Mouse (Mus musculus) MEL (cell line): ENCODE measurements at regions not wholly inside any gene's neighbourhood (a gene's known extent, or its start where the extent isn't known, plus 50 kb on each side); places are given as distances from the start of the nearest gene placed in this dataset.

ENCODE experiments used
- DNase-seq: peaks from one replicate; pipeline ENCODE4 v3.0.0; 2011; ENCODE audit warnings: low read depth, low spot score
- H3K27ac ChIP-seq: 2 replicates; pipeline ENCODE4 v1.5.1; 2012; ENCODE audit warnings: low read depth, mild to moderate bottlenecking, control low read depth, low read length, moderate library complexity; ENCODE audit not compliant: control insufficient read depth
- H3K27me3 ChIP-seq, 2 experiments: fragments of 150-350 bp in 1 of 2; sonication (generic) in 1 of 2; 2 replicates each; pipeline ENCODE4 v1.6.1; 2012; ENCODE audit warnings: low read length in 2 of 2, mild to moderate bottlenecking in 2 of 2, improper control_type of control experiment in 1 of 2, moderate library complexity in 1 of 2; ENCODE audit not compliant: insufficient read depth in 2 of 2, control insufficient read depth in 1 of 2
- H3K36me3 ChIP-seq, 2 experiments: 2 replicates each; pipeline ENCODE4 v1.6.1; 2012 to 2014; ENCODE audit warnings: low read length in 2 of 2, improper control_type of control experiment in 1 of 2, inconsistent platforms in 1 of 2, mild to moderate bottlenecking in 1 of 2; ENCODE audit not compliant: insufficient read depth in 2 of 2, control insufficient read depth in 1 of 2
- H3K4me1 ChIP-seq, 2 experiments: fragments of 150-350 bp in 1 of 2; sonication (generic) in 1 of 2; 2 replicates each; pipeline ENCODE4 v1.6.1; 2012; ENCODE audit warnings: low read length in 2 of 2, improper control_type of control experiment in 1 of 2, mild to moderate bottlenecking in 1 of 2; ENCODE audit not compliant: insufficient read depth in 2 of 2, control insufficient read depth in 1 of 2
- H3K4me3 ChIP-seq, 2 experiments: fragments of 150-350 bp in 1 of 2; sonication (generic) in 1 of 2; 2 replicates each; pipeline ENCODE4 v1.5.1; 2012; ENCODE audit warnings: low read depth in 2 of 2, low read length in 2 of 2, mild to moderate bottlenecking in 2 of 2, moderate library complexity in 2 of 2, control low read depth in 1 of 2, improper control_type of control experiment in 1 of 2; ENCODE audit not compliant: control insufficient read depth in 1 of 2, insufficient read depth in 1 of 2
- H3K79me2 ChIP-seq: 2 replicates; pipeline ENCODE4 v1.6.1; 2012; ENCODE audit warnings: mild to moderate bottlenecking, low read length, moderate library complexity; ENCODE audit not compliant: control insufficient read depth, poor library complexity, insufficient read depth
- H3K9ac ChIP-seq: 2 replicates; pipeline ENCODE4 v1.6.1; 2012; ENCODE audit warnings: low read depth, mild to moderate bottlenecking, control low read depth, low read length, moderate library complexity; ENCODE audit not compliant: control insufficient read depth, poor library complexity, severe bottlenecking
- H3K9me3 ChIP-seq: fragments of 150-350 bp; sonication (generic); replicated peaks from 2 replicates; pipeline ENCODE4 v1.6.1; 2012; ENCODE audit warnings: mild to moderate bottlenecking, low read length, improper control_type of control experiment, moderate library complexity; ENCODE audit not compliant: insufficient read depth
- BHLHE40 ChIP-seq: IDR thresholded peaks from 2 replicates; pipeline ENCODE4 v1.6.1; 2012; ENCODE audit warnings: low read depth, mild to moderate bottlenecking, inconsistent platforms, low read length, improper control_type of control experiment, borderline replicate concordance
- CHD1 ChIP-seq: IDR thresholded peaks from 2 replicates; pipeline ENCODE4 v1.6.1; 2012; ENCODE audit warnings: low read depth, mild to moderate bottlenecking, inconsistent platforms, low read length, improper control_type of control experiment
- CTCF ChIP-seq, 3 experiments: IDR thresholded peaks in 2 of 3; conservative IDR thresholded peaks in 1 of 3; 2 replicates each; pipeline ENCODE4 v1.5.1; 2011 to 2012; ENCODE audit warnings: low read length in 3 of 3, low read depth in 2 of 3, mild to moderate bottlenecking in 2 of 3, improper control_type of control experiment in 1 of 3, inconsistent platforms in 1 of 3, mixed read lengths in 1 of 3, moderate library complexity in 1 of 3; ENCODE audit not compliant: control insufficient read depth in 1 of 3, insufficient read depth in 1 of 3, poor library complexity in 1 of 3, severe bottlenecking in 1 of 3
- E2F4 ChIP-seq: IDR thresholded peaks from 2 replicates; pipeline ENCODE4 v1.6.1; 2011; ENCODE audit warnings: low read depth, low read length, improper control_type of control experiment, borderline replicate concordance
- ELF1 ChIP-seq: IDR thresholded peaks from 2 replicates; pipeline ENCODE4 v1.6.1; 2014; ENCODE audit warnings: low read depth, mild to moderate bottlenecking, inconsistent platforms, low read length, improper control_type of control experiment, moderate library complexity
- EP300 ChIP-seq, 2 experiments: IDR thresholded peaks; 2 replicates each; pipeline ENCODE4 v1.6.1; 2011; ENCODE audit warnings: improper control_type of control experiment in 2 of 2, low read length in 2 of 2, low read depth in 1 of 2, mild to moderate bottlenecking in 1 of 2
- ETS1 ChIP-seq: IDR thresholded peaks from 2 replicates; pipeline ENCODE4 v1.6.1; 2012; ENCODE audit warnings: low read depth, mild to moderate bottlenecking, inconsistent platforms, low read length, improper control_type of control experiment, moderate library complexity
- GABPA ChIP-seq: IDR thresholded peaks from 2 replicates; pipeline ENCODE4 v1.6.1; 2012; ENCODE audit warnings: low read depth, mild to moderate bottlenecking, inconsistent platforms, low read length, improper control_type of control experiment, moderate library complexity
- GATA1 ChIP-seq: IDR thresholded peaks from 2 replicates; pipeline ENCODE4 v1.6.1; 2011; ENCODE audit warnings: low read depth, low read length, improper control_type of control experiment
- HCFC1 ChIP-seq: IDR thresholded peaks from 2 replicates; pipeline ENCODE4 v1.6.1; 2012; ENCODE audit warnings: low read depth, mild to moderate bottlenecking, inconsistent platforms, low read length, improper control_type of control experiment, moderate library complexity
- JUND ChIP-seq: IDR thresholded peaks from 2 replicates; pipeline ENCODE4 v1.6.1; 2011; ENCODE audit warnings: low read depth, mild to moderate bottlenecking, improper control_type of control experiment, low read length
- KAT2A ChIP-seq: conservative IDR thresholded peaks from 2 replicates; pipeline ENCODE4 v1.6.1; 2012; ENCODE audit warnings: low read depth, low read length, improper control_type of control experiment, inconsistent platforms
- MAFK ChIP-seq: IDR thresholded peaks from 2 replicates; pipeline ENCODE4 v1.6.1; 2011; ENCODE audit warnings: low read depth, mild to moderate bottlenecking, low read length, improper control_type of control experiment, borderline replicate concordance
- MAX ChIP-seq: IDR thresholded peaks from 2 replicates; pipeline ENCODE4 v1.6.1; 2011; ENCODE audit warnings: low read length, improper control_type of control experiment
- MEF2A ChIP-seq: IDR thresholded peaks from 2 replicates; pipeline ENCODE4 v1.6.1; 2014; ENCODE audit warnings: low read depth, mild to moderate bottlenecking, inconsistent platforms, low read length, improper control_type of control experiment; ENCODE audit not compliant: poor library complexity, insufficient replicate concordance, severe bottlenecking; ENCODE audit errors: extremely low read depth
- MXI1 ChIP-seq: IDR thresholded peaks from 2 replicates; pipeline ENCODE4 v1.6.1; 2011; ENCODE audit warnings: mild to moderate bottlenecking, low read depth, low read length, improper control_type of control experiment
- MYB ChIP-seq: IDR thresholded peaks from 2 replicates; pipeline ENCODE4 v1.6.1; 2011; ENCODE audit warnings: mild to moderate bottlenecking, low read depth, low read length, improper control_type of control experiment
- MYC ChIP-seq: IDR thresholded peaks from 2 replicates; pipeline ENCODE4 v1.6.1; 2011; ENCODE audit warnings: low read depth, mild to moderate bottlenecking, low read length, improper control_type of control experiment, moderate library complexity
- NRF1 ChIP-seq: IDR thresholded peaks from 2 replicates; pipeline ENCODE4 v1.6.1; 2014; ENCODE audit warnings: low read depth, mild to moderate bottlenecking, inconsistent platforms, low read length, improper control_type of control experiment, moderate library complexity; ENCODE audit not compliant: poor library complexity, insufficient read depth, severe bottlenecking
- POLR2A ChIP-seq, 2 experiments: IDR thresholded peaks; 2 replicates each; pipeline ENCODE4 v1.6.1; 2011 to 2012; ENCODE audit warnings: low read length in 2 of 2, mild to moderate bottlenecking in 2 of 2, control low read depth in 1 of 2, improper control_type of control experiment in 1 of 2, low read depth in 1 of 2, moderate library complexity in 1 of 2; ENCODE audit not compliant: control insufficient read depth in 1 of 2, insufficient read depth in 1 of 2, poor library complexity in 1 of 2
- POLR2AphosphoS2 ChIP-seq: IDR thresholded peaks from 2 replicates; pipeline ENCODE4 v1.6.1; 2011; ENCODE audit warnings: low read length, improper control_type of control experiment
- POLR2AphosphoS5 ChIP-seq: IDR thresholded peaks from 2 replicates; pipeline ENCODE4 v1.6.1; 2012; ENCODE audit warnings: low read depth, borderline replicate concordance, mild to moderate bottlenecking, inconsistent platforms, low read length, moderate library complexity, mixed read lengths
- RCOR1 ChIP-seq: IDR thresholded peaks from 2 replicates; pipeline ENCODE4 v1.6.1; 2012; ENCODE audit warnings: low read depth, mild to moderate bottlenecking, inconsistent platforms, low read length, improper control_type of control experiment
- SMC3 ChIP-seq: IDR thresholded peaks from 2 replicates; pipeline ENCODE4 v1.6.1; 2011; ENCODE audit warnings: low read depth, low read length, improper control_type of control experiment
- TBP ChIP-seq: IDR thresholded peaks from 2 replicates; pipeline ENCODE4 v1.8.0; 2011; ENCODE audit warnings: low read depth, low read length, improper control_type of control experiment
- UBTF ChIP-seq: IDR thresholded peaks from 2 replicates; pipeline ENCODE4 v1.6.1; 2012; ENCODE audit warnings: low read depth, mild to moderate bottlenecking, inconsistent platforms, low read length, improper control_type of control experiment, moderate library complexity, borderline replicate concordance; ENCODE audit not compliant: insufficient read depth
- USF1 ChIP-seq: IDR thresholded peaks from 2 replicates; pipeline ENCODE4 v1.6.1; 2014; ENCODE audit warnings: low read depth, mild to moderate bottlenecking, inconsistent platforms, low read length, improper control_type of control experiment, moderate library complexity
- ZMIZ1 ChIP-seq: IDR thresholded peaks from 2 replicates; pipeline ENCODE4 v1.6.1; 2012; ENCODE audit warnings: low read depth, mild to moderate bottlenecking, inconsistent platforms, low read length, improper control_type of control experiment, moderate library complexity
- ZNF384 ChIP-seq: IDR thresholded peaks from 2 replicates; pipeline ENCODE4 v1.6.1; 2012; ENCODE audit warnings: low read depth, mild to moderate bottlenecking, inconsistent platforms, low read length, improper control_type of control experiment

DNA sequence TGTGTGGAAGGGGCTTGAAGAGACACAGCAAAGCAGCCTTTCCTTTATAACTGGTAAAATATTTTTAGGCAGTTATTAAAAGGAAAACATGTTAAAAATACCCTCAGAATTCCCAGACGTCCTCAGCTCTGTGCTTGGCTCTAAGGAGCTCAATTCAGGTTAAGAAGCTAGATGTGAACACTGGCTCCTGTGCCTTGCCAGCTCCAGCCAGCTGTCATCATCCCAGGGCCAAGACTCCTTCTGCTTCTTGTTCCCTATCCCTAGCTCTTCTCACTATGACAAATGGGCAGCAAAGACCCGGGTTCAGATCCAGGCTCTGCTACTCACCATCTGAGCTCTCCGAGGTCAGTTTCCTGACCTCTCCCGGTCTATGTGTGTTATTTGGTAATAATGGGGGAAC lies 293.5 kb upstream of the Rtl1 start:
- H3K36me3 ChIP-seq = no peaks in the 10 kb centered on the region
- no peak for DNase-seq
- H3K4me1 ChIP-seq = no peaks in the 10 kb centered on the region
- no peaks in the 10 kb centered on the region for H3K79me2 ChIP-seq
- no peak overlapping the region for H3K9ac ChIP-seq
- TF ChIP-seq ETS1 = no peak
- no peak for TF ChIP-seq GATA1
- no peak for TF ChIP-seq USF1
- TF ChIP-seq POLR2AphosphoS5 = no peak
- TF ChIP-seq CHD1 = no peak
- no peak for TF ChIP-seq SMC3
- no peak for TF ChIP-seq CTCF (IDR thresholded peaks at IDR 0.05 in 2 of 3, conservative IDR thresholded peaks at IDR 0.05 in 1 of 3; ENCODE audit: control insufficient read depth in 1 of 3, insufficient read depth in 1 of 3, low read depth in 2 of 3, low read length in 3 of 3, poor library complexity in 1 of 3, severe bottlenecking in 1 of 3)
- no peak for TF ChIP-seq NRF1
- no peaks in the 10 kb centered on the region for H3K27me3 ChIP-seq
- H3K4me3 ChIP-seq = no peak overlapping the region
- no peaks in the 10 kb centered on the region for H3K9me3 ChIP-seq
- H3K27ac ChIP-seq = no peak overlapping the region

DNA sequence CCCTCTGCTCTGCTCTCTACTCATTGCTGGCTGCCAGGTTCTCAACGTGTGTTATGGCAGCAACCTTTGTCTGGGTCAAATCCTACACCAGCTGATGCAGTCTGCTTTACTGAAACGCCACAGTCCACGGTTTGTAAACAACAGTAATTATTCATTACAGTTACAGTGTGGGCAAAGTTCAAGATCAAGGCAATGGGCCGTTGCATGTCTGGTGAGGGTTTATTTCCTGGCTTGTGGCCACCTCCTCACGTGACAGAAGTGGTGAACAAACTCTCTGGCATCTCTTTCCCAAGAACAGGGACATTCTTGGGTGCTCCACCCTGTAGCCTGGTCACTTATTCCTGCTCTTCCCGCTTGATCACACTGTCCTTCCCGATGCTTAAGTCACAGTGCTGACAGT lies 295.3 kb upstream of the Rtl1 start:
- no peaks in the 10 kb centered on the region for H3K9me3 ChIP-seq
- DNase-seq = no peak
- no peaks in the 10 kb centered on the region for H3K36me3 ChIP-seq

GRCm38 (mm10) chr12:109896397-109896796 lies 296.3 kb upstream of the Rtl1 start:
- Histone ChIP-seq H3K27ac (no peak overlapping the region), H3K27me3 (no peaks in the 10 kb centered on the region), H3K9me3 (no peaks in the 10 kb centered on the region), H3K4me1 (no peaks in the 10 kb centered on the region), H3K79me2 (no peaks in the 10 kb centered on the region), H3K9ac (no peak overlapping the region), H3K36me3 (no peaks in the 10 kb centered on the region), H3K4me3 (no peak overlapping the region)
- DNase-seq = no peak
- TF ChIP-seq BHLHE40 = no peak
- TF ChIP-seq ZMIZ1 = no peak
- TF ChIP-seq JUND = no peak
- TF ChIP-seq E2F4 = no peak
- TF ChIP-seq POLR2AphosphoS5 = no peak
- TF ChIP-seq MYC = no peak
- no peak for TF ChIP-seq NRF1
- TF ChIP-seq MAX = no peak
- TF ChIP-seq TBP = no peak
- no peak for TF ChIP-seq ZNF384
- no peak for TF ChIP-seq POLR2A (IDR thresholded peaks at IDR 0.05; ENCODE audit: control insufficient read depth in 1 of 2, insufficient read depth in 1 of 2, low read depth in 1 of 2, low read length in 2 of 2, poor library complexity in 1 of 2)
- no peak for TF ChIP-seq MEF2A

More for the DNA sequence above, 295.3 kb upstream of the Rtl1 start:
- no peak overlapping the region for H3K9ac ChIP-seq
- TF ChIP-seq ELF1 (no peak), E2F4 (no peak), ZNF384 (no peak), RCOR1 (no peak), KAT2A (no peak), ZMIZ1 (no peak), JUND (no peak), MAX (no peak), MAFK (no peak), HCFC1 (no peak), SMC3 (no peak), MXI1 (no peak), POLR2AphosphoS2 (no peak), GABPA (no peak), UBTF (no peak), MYB (no peak), EP300 (IDR thresholded peaks at IDR 0.05; ENCODE audit: low read depth in 1 of 2, low read length in 2 of 2) (no peak), GATA1 (no peak)
- no peak overlapping the region for H3K4me3 ChIP-seq
- H3K79me2 ChIP-seq = no peaks in the 10 kb centered on the region
- H3K4me1 ChIP-seq = no peaks in the 10 kb centered on the region
- no peak overlapping the region for H3K27ac ChIP-seq
- H3K27me3 ChIP-seq = no peaks in the 10 kb centered on the region
